Mouse (Mus musculus) midbrain, postnatal 0 days (tissue): ENCODE results near the gene Fam71f1. TPM values are rescaled to one million over a fixed set of nuclear protein-coding genes. Genes with fewer than 3 reads are reported as not detected.
A peak's percentile ranks its signal among the peaks of the same experiment; 100 is the strongest.

Experiments
- ATAC-seq: fragments of 200-750 bp; cut with Nextera tagmentation; 2 replicates; pipeline ENCODE4 v1.8.0; 2017; ENCODE audit warnings: moderate number of reproducible peaks, mild to moderate bottlenecking, moderate TSS enrichment, moderate library complexity; ENCODE audit not compliant: low FRiP score
- DNase-seq: peaks from one replicate; pipeline ENCODE4 v3.0.0-alpha.2; 2015; ENCODE audit warnings: low spot score
- H3K27ac ChIP-seq: fragments of 300-500 bp; sonication (generic); 2 replicates; pipeline ENCODE4 v1.5.1; 2014; ENCODE audit warnings: low read depth, mild to moderate bottlenecking, low read length, mixed read lengths
- H3K27me3 ChIP-seq: fragments of 300-500 bp; sonication (generic); 2 replicates; pipeline ENCODE4 v1.6.1; 2014; ENCODE audit warnings: low read length, control low read depth, mixed read lengths; ENCODE audit not compliant: insufficient read depth
- H3K36me3 ChIP-seq: fragments of 300-500 bp; sonication (generic); 2 replicates; pipeline ENCODE4 v1.6.1; 2014; ENCODE audit warnings: low read length, control low read depth, mixed read lengths; ENCODE audit not compliant: insufficient read depth
- H3K4me1 ChIP-seq: fragments of 300-500 bp; sonication (generic); 2 replicates; pipeline ENCODE4 v1.6.1; 2014; ENCODE audit warnings: mild to moderate bottlenecking, control low read depth, antibody characterized with exemption, low read length, mixed read lengths; ENCODE audit not compliant: insufficient read depth
- H3K4me2 ChIP-seq: fragments of 300-500 bp; sonication (generic); 2 replicates; pipeline ENCODE4 v1.6.1; 2014; ENCODE audit warnings: low read depth, mild to moderate bottlenecking, low read length, mixed read lengths; ENCODE audit not compliant: poor library complexity, severe bottlenecking
- H3K4me3 ChIP-seq: fragments of 300-500 bp; sonication (generic); 2 replicates; pipeline ENCODE4 v1.5.1; 2014; ENCODE audit warnings: low read depth, mild to moderate bottlenecking, low read length, moderate library complexity
- H3K9ac ChIP-seq: fragments of 300-500 bp; sonication (generic); replicated peaks from 2 replicates; pipeline ENCODE4 v1.6.1; 2014; ENCODE audit warnings: mild to moderate bottlenecking, low read length, moderate library complexity, mixed read lengths; ENCODE audit not compliant: poor library complexity, severe bottlenecking
- H3K9me3 ChIP-seq: fragments of 300-500 bp; sonication (generic); 2 replicates; pipeline ENCODE4 v1.6.1; 2016; ENCODE audit warnings: low read length, control low read depth
- CTCF ChIP-seq: IDR thresholded peaks from 2 replicates; pipeline ENCODE4 v1.5.1; 2016; ENCODE audit warnings: antibody characterized with exemption, mild to moderate bottlenecking
- WGBS: fragments of 180-500 bp; shearing (Covaris S2); extraction: QIAGEN DNeasy Blood & Tissue Kit; methylation state at CpG from one replicate; pipeline ENCODE4 v1.1.7; 2014; 5-methylcytosine and 5-hydroxymethylcytosine counted together
- polyA plus RNA-seq: library from polyadenylated mRNA; unstranded; fragments of >200 nt; fragmentation: Nextera tagmentation; extraction: Ambion mirVana; gene quantifications from 2 replicates; pipeline ENCODE4 v1.2.1, GENCODE M21; 2015
- total RNA-seq: library from RNA; depleted of rRNA; stranded (reverse); fragments of >200 nt; gene quantifications from 2 replicates; pipeline ENCODE4 v1.2.3, GENCODE M21; 2014

The Fam71f1 gene
- total and polyA plus RNA-seq, 2 experiments from 2014 or later = not detected

DNA sequence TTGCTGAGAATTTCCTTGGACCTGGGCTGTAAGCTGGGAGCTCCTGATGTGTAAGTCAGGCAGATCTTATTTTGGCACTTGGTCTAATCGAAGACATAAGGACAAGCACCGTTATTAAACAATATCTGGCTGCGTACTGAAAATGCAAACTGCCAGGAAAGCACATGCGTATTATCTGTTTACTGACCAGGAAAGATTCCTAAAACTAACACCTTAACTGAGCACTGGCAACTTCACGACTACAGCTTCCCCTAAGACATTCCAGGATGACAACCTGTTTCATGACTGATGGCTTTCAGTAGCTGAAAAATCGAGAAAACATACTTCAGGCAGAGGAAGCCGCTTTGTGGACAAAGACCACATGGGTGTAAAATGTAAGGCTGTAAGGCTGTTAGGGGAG is 28.2 kb downstream of the Fam71f1 start:
- TF ChIP-seq CTCF = no peak
- Histone ChIP-seq H3K4me3 (peak overlapping the region; percentile 84), H3K9ac (peak overlapping the region; percentile 70), H3K36me3 (no peaks in the 10 kb centered on the region), H3K4me2 (peak overlapping the region; percentile 67), H3K4me1 (no peaks in the 10 kb centered on the region; the same call in 1 of the 2 replicates), H3K9me3 (no peaks in the 10 kb centered on the region), H3K27ac (peak overlapping the region; percentile 85), H3K27me3 (no peaks in the 10 kb centered on the region)
- 37% methylated on average over 7 of the region's 7 CpGs for WGBS
- DNase-seq (no peak), ATAC-seq (no peak)

DNA sequence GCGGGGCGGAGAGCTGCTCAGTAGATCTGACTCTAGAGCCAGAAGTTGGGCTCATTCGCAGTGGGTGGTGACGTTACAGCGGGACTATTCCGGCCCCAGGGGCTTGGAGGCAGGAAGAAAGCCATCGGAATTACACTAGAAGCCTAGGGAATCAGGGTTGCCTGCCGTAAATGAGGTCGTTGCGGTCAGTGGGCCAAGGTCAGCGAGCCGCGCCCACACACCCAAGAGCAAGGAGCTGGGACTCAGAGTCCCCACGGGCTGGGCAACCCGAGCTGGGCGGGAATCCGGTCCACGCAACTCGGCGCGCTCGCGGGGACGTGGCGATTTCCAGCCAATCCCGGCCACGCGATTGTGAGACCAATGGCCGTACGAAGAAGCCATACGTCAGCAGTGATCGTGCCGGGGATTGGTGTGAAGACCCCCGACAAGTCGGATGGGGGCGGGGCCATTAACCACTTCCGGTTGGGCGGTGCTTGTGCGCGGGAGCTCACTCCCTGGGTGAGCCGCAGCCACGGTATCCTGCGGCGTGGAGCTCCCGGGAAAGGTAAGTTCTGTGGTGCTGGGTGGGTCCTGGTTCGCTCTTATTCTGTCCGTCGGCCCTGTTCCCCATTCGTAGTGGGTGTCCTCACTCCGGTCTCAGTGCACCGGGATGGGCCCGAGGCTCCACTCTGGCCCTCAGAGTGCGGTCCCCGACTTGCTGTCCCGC is 28.9 kb downstream of the Fam71f1 start, which contains the start of gene Calu:
TSS of gene Calu (plus strand) at position 405 of the 706 bp plus-strand sequence.
- WGBS = under 1% methylated on average over 55 of the region's 55 CpGs
- no peaks in the 10 kb centered on the region for H3K27me3 ChIP-seq

DNA sequence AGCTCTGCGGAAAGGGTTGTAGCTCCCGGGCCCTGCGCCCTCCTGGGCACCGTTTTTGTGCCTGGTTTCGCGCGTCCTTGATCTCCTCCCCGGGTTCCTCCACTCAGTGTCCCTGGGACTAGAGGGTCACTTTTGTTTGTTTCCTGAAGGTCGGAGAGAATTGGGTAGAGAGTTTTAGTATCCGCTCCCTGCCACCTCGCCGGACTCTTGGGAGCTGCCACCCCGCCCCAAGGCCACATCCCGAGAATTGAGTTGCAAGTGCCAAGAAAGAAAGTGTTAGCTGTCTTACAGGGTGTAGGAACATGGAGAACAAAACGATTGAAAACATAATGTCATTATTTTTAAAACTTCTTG is 29.4 kb downstream of the Fam71f1 start:
- Histone ChIP-seq H3K9ac (peak overlapping the region; percentile 82), H3K4me2 (peak overlapping the region; percentile 79), H3K4me3 (peak overlapping the region; percentile 84), H3K36me3 (no peaks in the 10 kb centered on the region), H3K27ac (peak overlapping the region; percentile 68), H3K27me3 (no peaks in the 10 kb centered on the region), H3K9me3 (no peaks in the 10 kb centered on the region), H3K4me1 (no peaks in the 10 kb centered on the region; the same call in 1 of the 2 replicates)
- no peak for TF ChIP-seq CTCF
- under 1% methylated on average over 15 of the region's 15 CpGs for WGBS
- no peak for DNase-seq
- ATAC-seq = no peak; the same call in 1 of the 2 replicates

More for the DNA sequence above, 28.9 kb downstream of the Fam71f1 start, which contains the start of gene Calu:
- H3K4me2 ChIP-seq = peak within 1 kb of the TSS; percentile 79
- DNase-seq (peak; percentile 100), ATAC-seq (peak; percentile 100)
- TF ChIP-seq CTCF = no peak
- H3K9me3 ChIP-seq = no peaks in the 10 kb centered on the region
- H3K4me1 ChIP-seq = no peaks in the 10 kb centered on the region; the same call in 1 of the 2 replicates
- no peaks in the 10 kb centered on the region for H3K36me3 ChIP-seq
- peak within 1 kb of the TSS; percentile 82 for H3K9ac ChIP-seq
- H3K27ac ChIP-seq = peak within 1 kb of the TSS; percentile 85
- peak within 1 kb of the TSS; percentile 84 for H3K4me3 ChIP-seq

DNA sequence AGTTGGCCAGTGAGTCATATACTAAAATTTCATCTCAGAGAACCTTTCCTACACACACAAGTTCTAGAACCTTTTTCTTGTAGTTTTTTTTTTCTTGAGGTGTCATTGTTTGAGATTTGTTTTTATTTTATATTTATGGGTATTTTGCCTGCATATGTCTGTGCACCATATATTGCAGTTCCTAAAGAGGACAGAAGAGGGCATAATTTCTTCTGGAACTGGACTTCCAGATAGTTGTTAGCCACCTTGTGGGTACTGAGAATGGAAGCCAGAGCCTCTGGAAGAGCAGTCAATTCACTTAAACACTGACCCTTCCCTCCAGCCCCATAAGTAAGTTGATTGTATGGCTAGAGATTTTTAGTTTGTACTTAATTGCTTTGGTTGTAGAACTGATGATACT is 32.7 kb downstream of the Fam71f1 start:
- H3K9ac ChIP-seq = no peak overlapping the region
- no peaks in the 10 kb centered on the region for H3K9me3 ChIP-seq
- no peaks in the 10 kb centered on the region; the same call in 1 of the 2 replicates for H3K4me1 ChIP-seq
- no peak overlapping the region for H3K27ac ChIP-seq
- DNase-seq = no peak
- no peak overlapping the region for H3K4me3 ChIP-seq
- H3K4me2 ChIP-seq = no peak overlapping the region
- no peaks in the 10 kb centered on the region for H3K27me3 ChIP-seq
- ATAC-seq = no peak
- peak; percentile 49 for TF ChIP-seq CTCF
- no peaks in the 10 kb centered on the region for H3K36me3 ChIP-seq

DNA sequence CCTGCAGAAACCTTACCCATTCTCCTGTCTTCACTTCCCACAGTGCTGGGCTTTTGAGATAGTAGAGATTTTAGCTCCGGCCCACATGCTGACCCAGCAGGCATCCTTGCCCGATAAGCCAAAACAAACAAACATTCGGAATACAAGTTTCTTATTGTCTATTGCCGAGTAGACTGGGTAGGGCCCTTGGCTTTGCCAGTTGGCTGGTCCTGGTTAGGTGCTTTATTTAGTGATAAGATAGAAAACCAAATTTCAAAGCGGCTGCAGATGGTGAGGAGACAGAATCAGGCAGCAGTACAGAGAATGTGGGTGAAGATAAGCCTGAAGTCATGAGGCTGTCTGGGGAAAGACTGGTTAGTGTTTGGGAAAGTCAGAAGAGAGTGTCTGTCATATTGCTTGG is 33.9 kb downstream of the Fam71f1 start:
- Histone ChIP-seq H3K36me3 (peaks cover 5% of the 10 kb centered on the region; the same call in 1 of the 2 replicates), H3K4me1 (no peaks in the 10 kb centered on the region; the same call in 1 of the 2 replicates), H3K27me3 (no peaks in the 10 kb centered on the region), H3K27ac (no peak overlapping the region), H3K9ac (no peak overlapping the region), H3K9me3 (no peaks in the 10 kb centered on the region), H3K4me3 (no peak overlapping the region), H3K4me2 (no peak overlapping the region)
- ATAC-seq (no peak), DNase-seq (no peak)
- no peak for TF ChIP-seq CTCF
- WGBS = 51% methylated on average over 5 of the region's 5 CpGs

DNA sequence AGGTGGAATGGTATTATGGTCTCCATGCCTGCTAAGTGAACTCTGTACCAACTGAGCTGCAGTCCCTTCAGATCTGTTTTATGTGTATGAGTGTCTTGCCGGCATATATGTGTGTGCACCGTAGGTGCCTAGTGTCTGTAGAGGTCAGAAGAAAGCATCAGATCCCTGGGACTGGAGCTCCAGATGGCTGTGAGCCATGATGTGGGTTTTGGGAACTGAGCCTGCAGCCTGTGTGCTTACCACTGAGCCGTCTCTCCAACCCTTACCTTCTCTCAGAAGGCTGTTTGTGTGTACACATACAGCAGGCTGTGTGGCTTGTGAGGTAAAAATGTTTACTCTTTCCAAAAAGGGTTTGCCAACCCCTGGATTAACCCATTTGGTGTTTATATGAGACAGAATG is 40.4 kb downstream of the Fam71f1 start:
- ATAC-seq = no peak
- WGBS = 95% methylated on average over 3 of the region's 3 CpGs
- no peak overlapping the region for H3K9ac ChIP-seq
- TF ChIP-seq CTCF = no peak
- H3K4me1 ChIP-seq = 0 out of 2 replicates have a peak, but pooled peaks cover 2% of the 10 kb centered on the region
- H3K36me3 ChIP-seq = peaks cover 11% of the 10 kb centered on the region; the same call in 1 of the 2 replicates
- no peak for DNase-seq
- H3K9me3 ChIP-seq = no peaks in the 10 kb centered on the region
- no peak overlapping the region for H3K4me2 ChIP-seq
- no peak overlapping the region for H3K4me3 ChIP-seq
- no peak overlapping the region for H3K27ac ChIP-seq
- H3K27me3 ChIP-seq = no peaks in the 10 kb centered on the region
